Mouse (Mus musculus) midbrain, embryonic 10.5 days (tissue): ENCODE results near the gene Myh10. TPM values are rescaled to one million over a fixed set of nuclear protein-coding genes. Genes with fewer than 3 reads are reported as not detected.

ENCODE experiments used
- DNase-seq: peaks from one replicate; pipeline ENCODE4 v3.0.0-alpha.2; 2017; ENCODE audit warnings: low spot score
- H3K27ac ChIP-seq: fragments of 300-500 bp; sonication (generic); replicated peaks from 2 replicates; pipeline ENCODE4 v1.5.1; 2016; ENCODE audit warnings: mild to moderate bottlenecking
- H3K27me3 ChIP-seq: fragments of 300-500 bp; sonication (generic); 2 replicates; pipeline ENCODE4 v1.6.1; 2016; ENCODE audit warnings: low read depth, mild to moderate bottlenecking; ENCODE audit not compliant: poor library complexity, severe bottlenecking
- H3K36me3 ChIP-seq: fragments of 300-500 bp; sonication (generic); 2 replicates; pipeline ENCODE4 v1.6.1; 2016; ENCODE audit warnings: mild to moderate bottlenecking, moderate library complexity
- H3K4me1 ChIP-seq: fragments of 300-500 bp; sonication (generic); 2 replicates; pipeline ENCODE4 v1.6.1; 2016
- H3K4me3 ChIP-seq: fragments of 300-500 bp; sonication (generic); 2 replicates; pipeline ENCODE4 v1.5.1; 2016; ENCODE audit warnings: mild to moderate bottlenecking, moderate library complexity
- H3K9me3 ChIP-seq: fragments of 300-500 bp; sonication (generic); replicated peaks from 2 replicates; pipeline ENCODE4 v1.6.1; 2016; ENCODE audit warnings: mild to moderate bottlenecking
- WGBS: fragments of 180-500 bp; shearing (Covaris S2); methylation state at CpG from one replicate; pipeline ENCODE4 v1.1.7; 2016; 5-methylcytosine and 5-hydroxymethylcytosine counted together
- polyA plus RNA-seq: library from polyadenylated mRNA; unstranded; fragments of >200 nt; fragmentation: Nextera tagmentation; extraction: Ambion mirVana; gene quantifications from 2 replicates; pipeline ENCODE4 v1.2.1, GENCODE M21; 2016

Myh10 gene
- polyA plus RNA-seq, 1 experiment from 2014 or later, result 134 TPM

- WGBS, result 91% methylated on average over 1 of the region's 1 CpGs
- Histone ChIP-seq H3K4me3 (no peak overlapping the region), H3K4me1 (peaks cover 7% of the 10 kb centered on the region; the same call in 1 of the 2 replicates), H3K27ac (no peak overlapping the region), H3K36me3 (peaks cover 96% of the 10 kb centered on the region), H3K27me3 (no peaks in the 10 kb centered on the region), H3K9me3 (peaks cover 25% of the 10 kb centered on the region)
- no peak for DNase-seq
Measured at GRCm38 (mm10) chr11:68704258-68704657, 12.9 kb downstream of the Myh10 start.

DNA sequence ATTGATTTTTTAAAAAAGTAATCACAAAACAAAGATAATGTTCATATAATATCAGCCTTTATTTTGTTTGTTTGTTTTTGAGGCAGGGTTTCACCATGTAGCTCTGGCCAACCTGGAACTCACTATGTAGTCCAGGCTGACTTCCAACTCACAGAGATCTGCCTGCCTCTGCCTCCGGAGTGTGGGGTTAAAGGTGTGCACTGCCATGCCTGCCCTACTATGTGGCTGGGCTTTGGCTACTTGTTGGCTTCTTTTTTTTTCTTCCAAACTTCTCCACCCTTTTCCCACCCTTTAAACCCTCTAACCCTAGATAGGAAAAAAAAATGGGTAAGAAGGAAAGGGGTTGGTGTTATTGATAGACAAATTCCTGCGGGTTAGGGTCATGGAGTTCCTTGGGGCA is 13.5 kb downstream of the Myh10 start:
- DNase-seq, result no peak
- 92% methylated on average over 2 of the region's 2 CpGs for WGBS

DNA sequence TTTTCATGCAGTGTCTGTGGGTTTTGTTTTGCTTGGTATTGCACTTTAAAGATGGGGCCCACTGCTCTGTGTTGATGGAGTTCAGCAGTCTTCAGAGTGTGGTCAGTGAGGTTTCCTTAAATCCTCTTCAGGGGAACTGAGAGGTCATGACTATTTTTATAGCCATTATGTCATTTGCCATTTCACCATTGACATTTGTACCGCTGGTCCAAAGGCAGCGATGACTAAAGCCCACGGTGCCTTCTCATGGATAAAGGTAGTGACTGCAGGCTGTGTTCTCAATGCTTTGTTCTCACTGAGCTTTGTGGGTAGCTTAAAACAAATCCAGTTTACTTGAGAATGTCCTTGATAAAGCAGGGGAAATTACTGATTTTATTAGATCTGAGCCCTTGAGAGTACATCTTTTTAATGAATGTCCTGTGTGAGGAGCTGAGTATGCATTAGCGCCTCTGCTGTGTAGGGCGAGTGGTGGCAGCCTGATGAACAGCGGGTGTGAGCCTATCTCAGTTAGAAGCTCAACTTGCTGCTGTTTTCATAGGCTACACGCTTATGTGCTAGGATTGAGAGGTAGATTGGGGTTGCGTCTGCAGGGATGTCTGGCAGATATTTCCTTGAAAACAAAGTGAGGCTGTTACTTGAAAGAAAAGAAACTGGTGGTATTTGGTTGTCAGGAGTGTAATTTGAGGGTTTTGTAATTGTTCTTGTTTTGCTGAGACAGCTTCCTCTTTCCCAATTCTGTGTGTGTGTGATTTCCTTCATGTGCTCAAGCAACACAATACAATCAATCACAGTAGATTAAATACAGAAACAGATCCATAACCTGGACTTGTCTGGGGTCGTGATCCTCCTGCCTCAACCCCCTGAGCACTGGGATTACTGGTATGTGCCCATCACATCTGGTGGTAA is 15.4 kb downstream of the Myh10 start:
- no peak overlapping the region for H3K27ac ChIP-seq
- peaks cover 7% of the 10 kb centered on the region; the same call in 1 of the 2 replicates for H3K4me1 ChIP-seq
- DNase-seq, result no peak
- 82% methylated on average over 9 of the region's 9 CpGs for WGBS
- H3K4me3 ChIP-seq, result no peak overlapping the region
- H3K27me3 ChIP-seq, result no peaks in the 10 kb centered on the region
- peaks cover 79% of the 10 kb centered on the region for H3K36me3 ChIP-seq
- H3K9me3 ChIP-seq, result peaks cover 6% of the 10 kb centered on the region

More for the DNA sequence above, 13.5 kb downstream of the Myh10 start:
- Histone ChIP-seq H3K36me3 (peaks cover 90% of the 10 kb centered on the region), H3K27me3 (no peaks in the 10 kb centered on the region), H3K4me3 (no peak overlapping the region), H3K27ac (no peak overlapping the region), H3K4me1 (peaks cover 7% of the 10 kb centered on the region; the same call in 1 of the 2 replicates), H3K9me3 (peaks cover 25% of the 10 kb centered on the region)

DNA sequence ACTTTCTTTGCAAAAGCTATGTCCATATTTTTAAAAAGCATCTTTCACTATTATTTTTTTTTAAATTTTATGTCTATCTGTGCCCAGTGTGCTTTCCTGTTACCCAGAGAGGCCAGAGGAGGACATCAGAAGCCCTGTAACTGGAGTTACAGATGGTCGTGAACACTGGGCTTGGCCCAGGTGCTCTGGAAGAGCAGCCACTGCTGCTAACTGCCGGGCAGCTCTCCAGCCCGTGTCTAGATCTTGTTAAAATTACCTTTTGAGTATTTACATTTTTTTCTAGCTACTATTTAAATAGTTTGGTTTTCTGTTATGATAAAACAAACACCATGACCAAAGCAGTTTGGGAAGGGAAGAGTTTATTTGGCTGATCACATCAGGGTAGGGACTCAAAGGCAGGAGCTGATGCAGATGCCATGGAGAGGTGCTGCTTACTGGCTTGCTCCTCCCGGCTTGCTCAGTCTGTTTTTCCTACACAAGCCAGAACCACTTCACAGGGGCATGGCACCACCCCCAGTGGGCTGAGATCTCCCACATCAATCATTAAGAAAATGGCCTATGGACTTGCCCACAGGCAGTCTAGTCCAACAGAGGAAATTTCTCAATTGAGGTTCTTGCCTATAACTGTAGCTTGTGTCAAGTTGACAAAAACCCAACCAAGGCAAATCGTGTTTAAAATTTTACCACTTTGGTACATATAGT is 16.7 kb downstream of the Myh10 start:
- no peak overlapping the region for H3K4me3 ChIP-seq
- peaks cover 75% of the 10 kb centered on the region for H3K36me3 ChIP-seq
- WGBS, result 93% methylated on average over 5 of the region's 5 CpGs
- no peaks in the 10 kb centered on the region for H3K27me3 ChIP-seq
- no peaks in the 10 kb centered on the region for H3K9me3 ChIP-seq
- H3K27ac ChIP-seq, result no peak overlapping the region
- H3K4me1 ChIP-seq, result peaks cover 7% of the 10 kb centered on the region; the same call in 1 of the 2 replicates
- no peak for DNase-seq

GRCm38 (mm10) chr11:68716167-68716566 is 24.8 kb downstream of the Myh10 start:
- Histone ChIP-seq H3K27me3 (no peaks in the 10 kb centered on the region), H3K27ac (no peak overlapping the region), H3K36me3 (peaks cover 73% of the 10 kb centered on the region), H3K9me3 (no peaks in the 10 kb centered on the region), H3K4me1 (peaks cover 25% of the 10 kb centered on the region), H3K4me3 (no peak overlapping the region)
- whole genome bisulfite sequencing, result 93% methylated on average over 4 of the region's 4 CpGs
- DNase-seq, result no peak

GRCm38 (mm10) chr11:68717171-68717840 is 25.9 kb downstream of the Myh10 start:
- Histone ChIP-seq H3K9me3 (no peaks in the 10 kb centered on the region), H3K27me3 (no peaks in the 10 kb centered on the region), H3K4me3 (no peak overlapping the region), H3K27ac (no peak overlapping the region), H3K36me3 (peaks cover 79% of the 10 kb centered on the region), H3K4me1 (peaks cover 25% of the 10 kb centered on the region)
- no peak for DNase-seq
- WGBS, result 77% methylated on average over 16 of the region's 16 CpGs

GRCm38 (mm10) chr11:68719096-68719648 is 27.8 kb downstream of the Myh10 start:
- Histone ChIP-seq H3K4me3 (no peak overlapping the region), H3K27me3 (no peaks in the 10 kb centered on the region), H3K27ac (no peak overlapping the region), H3K9me3 (no peaks in the 10 kb centered on the region), H3K36me3 (peaks cover 81% of the 10 kb centered on the region), H3K4me1 (peaks cover 25% of the 10 kb centered on the region)
- WGBS, result 92% methylated on average over 4 of the region's 4 CpGs
- no peak for DNase-seq

DNA sequence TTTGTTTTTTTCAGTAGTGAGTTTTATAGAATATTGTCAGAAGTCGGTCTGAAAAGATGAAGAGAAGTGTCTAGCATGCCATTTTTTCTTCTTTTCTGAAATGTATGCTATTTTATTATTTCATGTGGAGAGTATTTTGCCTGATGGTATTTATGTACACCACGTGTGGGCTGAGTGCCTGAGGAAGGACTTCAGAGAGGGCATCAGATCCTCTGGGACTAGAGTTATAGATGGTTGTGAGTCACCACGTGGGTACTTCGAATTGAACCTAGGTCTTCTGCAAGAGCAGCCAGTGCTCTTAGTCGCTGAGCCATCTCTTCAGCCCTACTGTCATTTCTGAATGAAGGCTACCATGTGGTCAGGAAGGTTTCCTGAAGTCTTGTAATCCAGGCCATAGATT is 28.4 kb downstream of the Myh10 start:
- Histone ChIP-seq H3K4me3 (no peak overlapping the region), H3K36me3 (peaks cover 81% of the 10 kb centered on the region), H3K9me3 (no peaks in the 10 kb centered on the region), H3K4me1 (peaks cover 25% of the 10 kb centered on the region), H3K27me3 (no peaks in the 10 kb centered on the region), H3K27ac (no peak overlapping the region)
- DNase-seq, result no peak
- 88% methylated on average over 5 of the region's 5 CpGs for WGBS

DNA sequence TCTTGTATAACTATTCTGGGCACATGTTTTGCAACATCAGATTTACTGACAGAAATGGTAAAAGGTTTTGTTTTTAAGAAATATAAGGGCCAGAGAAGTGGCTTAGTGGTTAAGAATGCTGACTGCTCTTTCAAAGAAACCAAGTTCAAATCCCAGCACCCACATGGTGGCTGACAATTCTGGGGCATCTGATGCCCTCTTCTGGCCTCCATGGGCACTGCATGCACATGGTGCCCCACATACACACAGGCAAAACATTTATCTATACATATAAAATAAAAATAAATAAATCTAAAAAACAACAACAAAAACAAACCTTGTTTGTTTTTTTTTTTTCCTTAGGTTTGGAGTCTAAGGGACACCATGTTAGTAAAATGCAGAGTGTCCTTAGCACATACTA is 32.8 kb downstream of the Myh10 start:
- DNase-seq, result no peak
- Histone ChIP-seq H3K9me3 (peaks cover 4% of the 10 kb centered on the region; the same call in 1 of the 2 replicates), H3K4me1 (peaks cover 2% of the 10 kb centered on the region; the same call in 1 of the 2 replicates), H3K27ac (no peak overlapping the region), H3K4me3 (no peak overlapping the region), H3K36me3 (peaks cover 91% of the 10 kb centered on the region), H3K27me3 (no peaks in the 10 kb centered on the region)

DNA sequence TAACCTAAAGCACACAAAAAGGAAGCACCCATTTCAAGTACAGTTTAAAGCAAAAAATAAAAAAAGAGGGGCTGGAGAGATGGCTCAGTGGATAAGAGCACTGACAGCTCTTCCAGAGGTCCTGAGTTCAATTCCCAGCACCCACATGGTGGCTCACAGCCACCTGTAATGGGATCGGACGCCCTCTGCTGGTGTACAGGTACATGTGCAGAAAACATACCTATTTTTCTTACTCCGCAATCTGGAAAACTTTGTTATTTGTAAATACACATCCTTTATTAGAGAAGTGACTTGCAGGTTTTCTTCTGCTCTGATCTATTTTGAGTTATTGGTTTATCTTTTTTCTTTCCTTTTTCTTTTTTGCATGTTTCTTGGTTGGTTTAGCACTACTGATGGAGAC is 37.3 kb downstream of the Myh10 start:
- peaks cover 4% of the 10 kb centered on the region; the same call in 1 of the 2 replicates for H3K9me3 ChIP-seq
- H3K27ac ChIP-seq, result no peak overlapping the region
- H3K4me1 ChIP-seq, result no peaks in the 10 kb centered on the region
- 84% methylated on average over 3 of the region's 3 CpGs for whole genome bisulfite sequencing
- DNase-seq, result no peak
- no peak overlapping the region for H3K4me3 ChIP-seq
- no peaks in the 10 kb centered on the region for H3K27me3 ChIP-seq
- H3K36me3 ChIP-seq, result peaks cover 66% of the 10 kb centered on the region

DNA sequence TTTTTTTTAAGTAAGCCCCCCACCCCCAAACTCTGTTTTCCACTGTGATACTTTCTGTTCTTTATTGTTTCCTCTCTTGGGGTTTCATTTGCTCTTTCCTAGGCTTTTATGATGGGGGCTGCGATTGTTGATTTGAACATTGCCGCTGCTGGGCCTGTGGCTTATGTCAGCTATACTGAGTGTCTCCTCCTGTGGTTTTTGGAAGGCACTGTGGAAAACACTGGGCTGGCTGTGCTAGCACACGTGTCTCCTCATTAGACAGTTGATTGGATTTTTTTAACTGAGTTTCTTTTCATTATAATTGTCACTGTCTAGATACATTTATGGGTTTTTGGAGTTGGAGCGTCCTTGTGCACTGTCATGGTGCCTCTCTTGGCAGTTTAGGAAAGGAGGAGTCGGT is 39.4 kb downstream of the Myh10 start:
- no peaks in the 10 kb centered on the region for H3K4me1 ChIP-seq
- H3K36me3 ChIP-seq, result peaks cover 65% of the 10 kb centered on the region
- H3K27me3 ChIP-seq, result no peaks in the 10 kb centered on the region
- 94% methylated on average over 5 of the region's 5 CpGs for WGBS
- no peak for DNase-seq
- H3K4me3 ChIP-seq, result no peak overlapping the region
- peaks cover 4% of the 10 kb centered on the region; the same call in 1 of the 2 replicates for H3K9me3 ChIP-seq
- no peak overlapping the region for H3K27ac ChIP-seq

GRCm38 (mm10) chr11:68732066-68732465 is 40.7 kb downstream of the Myh10 start:
- Histone ChIP-seq H3K36me3 (peaks cover 64% of the 10 kb centered on the region), H3K4me1 (no peaks in the 10 kb centered on the region), H3K27ac (no peak overlapping the region), H3K9me3 (peaks cover 4% of the 10 kb centered on the region; the same call in 1 of the 2 replicates), H3K27me3 (no peaks in the 10 kb centered on the region), H3K4me3 (no peak overlapping the region)
- WGBS, result 93% methylated on average over 6 of the region's 6 CpGs
- no peak for DNase-seq
